Mouse (Mus musculus): ENCODE data around the gene Gm45837.

The Gm45837 gene

DNA sequence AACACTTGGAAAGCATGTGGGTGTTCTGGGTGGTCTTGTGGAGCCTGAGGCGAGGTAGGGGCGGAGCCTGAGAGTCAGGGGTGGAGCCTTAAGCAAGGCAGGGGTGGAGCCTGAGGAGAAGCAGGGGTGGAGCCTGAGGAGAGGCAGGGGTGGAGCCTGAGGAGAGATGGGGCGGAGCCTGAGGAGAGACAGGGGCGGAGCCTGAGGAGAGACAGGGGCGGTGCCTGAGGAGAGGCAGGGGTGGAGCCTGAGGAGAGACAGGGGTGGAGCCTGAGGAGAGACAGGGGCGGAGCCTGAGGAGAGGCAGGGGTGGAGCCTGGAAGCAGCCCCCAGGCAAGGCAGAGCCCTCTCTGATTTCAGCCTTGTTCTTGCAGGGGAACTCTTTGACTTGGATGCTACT lies 90.5 kb downstream of the Gm45837 start:
- no peak for DNase-seq (ENCODE audit: low spot score)

DNA sequence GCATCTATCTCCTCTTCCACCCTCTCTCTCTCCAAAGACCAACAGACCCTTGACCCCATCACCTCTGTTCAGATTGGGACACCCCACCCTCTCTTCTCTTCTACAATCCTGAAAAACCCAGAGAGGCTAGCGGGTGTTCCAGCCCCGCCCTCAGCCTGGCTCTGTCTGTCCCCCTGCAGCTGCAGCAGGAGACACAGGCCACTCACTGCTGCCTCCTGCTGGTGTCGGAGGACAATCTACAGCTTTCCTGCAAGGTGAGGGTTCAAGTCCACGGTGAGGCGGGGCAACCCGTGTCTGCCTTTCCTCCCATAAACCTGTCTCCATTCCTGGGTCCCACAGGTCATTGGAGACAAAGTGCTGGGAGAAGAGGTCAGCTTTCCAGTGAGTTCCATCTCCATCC lies 91.0 kb downstream of the Gm45837 start:
- no peak for DNase-seq (ENCODE audit: low spot score)

DNA sequence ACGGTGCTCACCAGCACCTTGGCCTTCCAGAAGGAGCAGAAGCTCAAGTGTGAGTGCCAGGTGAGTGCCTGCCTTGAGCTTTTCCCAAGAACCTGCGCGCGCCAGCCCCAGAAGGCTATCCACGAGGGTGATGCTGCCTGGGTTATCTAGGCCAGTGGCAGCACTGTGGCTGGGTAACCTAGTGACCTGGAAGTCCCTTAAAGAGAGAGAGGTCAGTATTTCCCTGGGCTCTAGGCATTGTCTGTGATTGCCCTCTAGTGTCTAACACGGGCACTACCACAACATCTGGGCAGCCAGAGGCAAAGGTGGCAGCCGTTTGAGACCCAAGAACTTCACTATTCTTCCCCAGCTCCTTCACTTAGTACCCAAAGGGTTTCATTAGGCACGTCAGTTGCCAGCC lies 92.7 kb downstream of the Gm45837 start:
- no peak for DNase-seq (ENCODE audit: low spot score)

DNA sequence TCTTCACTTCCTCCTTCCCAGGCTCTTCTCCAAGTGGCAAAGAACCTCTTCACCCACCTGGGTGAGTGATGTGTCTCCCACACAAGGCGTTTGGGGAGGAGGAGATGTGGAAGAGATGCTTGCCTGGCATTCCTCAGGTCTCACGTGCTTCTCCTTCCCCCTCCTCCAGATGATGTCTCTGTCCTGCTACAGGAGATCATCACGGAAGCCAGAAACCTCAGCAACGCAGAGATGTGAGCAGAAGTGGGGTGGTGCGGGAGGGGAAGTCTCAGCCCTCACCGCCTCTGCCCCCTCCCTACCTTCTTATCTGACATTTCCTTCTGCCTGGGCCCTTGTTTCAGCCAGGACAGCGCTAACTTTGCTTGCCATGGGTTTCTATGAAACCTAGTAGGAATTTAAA lies 93.1 kb downstream of the Gm45837 start:
- no peak for DNase-seq (ENCODE audit: low spot score)

DNA sequence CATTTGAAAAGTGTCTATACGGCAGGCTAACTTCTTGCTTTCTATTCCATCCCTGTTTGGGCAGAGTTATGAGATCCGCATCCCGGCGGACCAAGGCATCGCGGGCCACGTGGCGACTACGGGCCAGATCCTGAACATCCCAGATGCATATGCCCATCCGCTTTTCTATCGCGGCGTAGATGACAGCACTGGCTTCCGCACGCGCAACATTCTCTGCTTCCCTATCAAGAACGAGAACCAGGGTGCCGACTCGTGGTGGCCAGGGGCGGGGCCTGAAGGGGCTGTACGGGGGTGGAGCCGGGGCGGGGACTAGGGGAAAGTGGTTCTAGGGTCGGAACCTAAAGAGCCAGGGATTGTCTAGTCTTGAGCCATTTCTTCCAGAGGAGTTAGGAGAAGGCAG lies 93.8 kb downstream of the Gm45837 start:
- no peak for DNase-seq (ENCODE audit: low spot score)

DNA sequence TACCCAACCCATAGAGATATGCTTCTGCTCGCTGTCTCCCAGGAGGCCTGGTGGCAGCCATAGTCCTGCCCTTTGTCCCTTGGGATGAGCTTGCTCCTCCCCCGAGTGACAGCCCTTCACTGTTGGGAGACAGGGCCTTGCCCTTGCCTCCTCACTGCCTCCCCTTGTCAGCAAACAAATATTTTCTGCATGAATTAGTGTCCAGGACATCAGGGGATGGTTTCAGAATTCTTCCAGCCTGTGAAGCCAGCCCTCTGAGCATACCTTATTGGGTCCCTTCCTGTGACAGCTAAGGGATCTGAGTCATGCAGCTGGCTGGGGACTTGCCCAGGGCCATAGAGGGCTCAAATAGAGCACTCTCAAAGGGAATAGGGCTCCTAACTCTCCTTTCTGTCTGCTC lies 98.5 kb downstream of the Gm45837 start:
- DNase-seq (ENCODE audit: low spot score) = no peak

DNA sequence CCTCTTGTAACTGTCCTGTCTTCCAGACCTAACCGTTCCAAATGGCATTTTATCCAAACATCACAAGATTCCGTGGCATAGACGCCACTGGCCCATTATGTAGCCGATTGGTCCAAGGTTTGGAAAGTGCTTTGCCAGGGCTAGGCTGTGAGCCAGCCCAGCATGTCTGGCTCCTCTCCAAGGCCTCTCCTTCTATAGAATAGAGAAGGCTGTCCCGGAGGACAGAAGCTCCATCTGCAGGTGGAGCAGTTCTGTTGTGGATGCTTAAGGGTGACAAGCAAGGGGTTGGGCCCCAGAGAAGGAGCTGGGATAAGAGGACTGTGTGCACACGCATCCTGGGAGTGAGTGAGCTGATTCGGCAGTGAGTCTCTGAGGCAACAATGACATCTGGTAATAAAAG lies 103.0 kb downstream of the Gm45837 start:
- no peak for DNase-seq (ENCODE audit: low spot score)

DNA sequence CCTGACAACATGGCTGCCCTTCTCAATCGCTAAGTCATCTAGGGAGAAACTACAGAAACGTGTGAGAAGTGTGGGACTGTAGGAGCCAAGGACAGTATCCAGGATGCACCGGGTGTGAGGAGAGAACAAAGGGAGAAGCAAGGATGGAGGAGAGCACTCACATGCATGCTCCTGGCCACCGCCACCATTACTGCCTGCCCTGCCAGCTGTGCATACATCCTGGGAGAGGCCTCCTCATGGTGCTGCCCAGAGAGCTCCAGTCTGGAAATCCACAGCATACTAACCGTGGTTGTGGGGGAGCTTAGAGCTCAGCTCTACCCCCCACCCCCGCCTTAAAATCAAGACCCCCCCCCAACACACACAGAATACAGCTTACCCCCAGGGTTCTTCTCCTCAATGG lies 104.1 kb downstream of the Gm45837 start:
- DNase-seq (ENCODE audit: low spot score) = no peak

DNA sequence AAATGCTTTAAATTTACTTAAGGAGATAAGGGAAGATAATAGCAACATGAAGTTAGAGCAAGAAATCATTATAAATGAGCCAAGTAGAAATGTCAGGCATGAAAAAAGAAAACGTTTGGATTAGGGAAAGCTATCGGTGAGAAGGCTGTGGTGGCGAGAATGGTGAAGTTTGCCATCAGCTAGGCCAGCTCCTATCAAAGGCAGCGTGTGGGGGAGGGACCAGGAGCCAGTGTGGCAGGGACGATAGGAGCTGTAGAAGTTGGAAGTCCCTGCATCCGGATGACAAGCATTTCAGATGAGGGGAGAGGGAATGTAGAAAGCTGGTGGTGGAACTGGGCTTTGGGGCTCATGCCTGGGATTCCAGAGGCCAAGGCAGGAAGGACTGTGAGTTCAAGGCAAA lies 104.6 kb downstream of the Gm45837 start:
- no peak for DNase-seq (ENCODE audit: low spot score)

DNA sequence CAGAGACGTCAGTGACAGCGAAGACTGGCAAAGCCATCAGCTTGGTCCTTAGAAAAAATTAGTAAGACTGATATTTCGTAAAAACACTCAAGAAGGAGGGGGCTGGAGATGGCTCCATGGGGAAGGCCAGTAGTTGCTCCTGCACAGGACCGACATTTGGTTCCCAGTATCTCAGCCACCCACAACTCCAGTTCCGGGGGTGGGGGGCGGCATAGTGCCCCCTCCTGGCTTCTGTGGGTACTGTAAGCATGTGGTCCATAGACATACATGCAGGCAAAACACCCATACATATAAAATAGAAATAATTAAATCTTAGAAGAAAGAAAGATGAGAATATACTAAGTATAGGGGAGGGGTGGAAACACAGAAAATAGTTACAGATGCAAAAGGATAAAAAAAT lies 105.8 kb downstream of the Gm45837 start:
- no peak for DNase-seq (ENCODE audit: low spot score)

DNA sequence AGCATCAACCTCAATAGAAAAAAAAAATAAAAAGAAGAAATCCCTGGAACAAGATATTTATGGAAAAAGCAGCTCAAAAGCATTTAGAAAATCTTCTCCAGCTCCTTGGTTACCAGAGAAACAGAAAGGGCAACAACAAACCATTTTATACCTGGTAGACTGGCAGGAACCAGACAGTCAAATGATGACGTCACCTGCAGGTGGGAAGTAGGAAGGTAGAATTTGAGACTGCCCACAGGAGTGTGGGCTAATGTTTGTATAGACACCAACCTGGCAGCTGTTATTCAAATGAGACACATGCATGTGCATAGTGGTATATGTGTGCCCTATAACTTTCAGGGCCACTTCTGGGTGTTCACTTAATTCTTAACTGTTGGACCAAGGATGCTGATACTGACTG lies 111.0 kb downstream of the Gm45837 start:
- no peak for DNase-seq (ENCODE audit: low spot score)

DNA sequence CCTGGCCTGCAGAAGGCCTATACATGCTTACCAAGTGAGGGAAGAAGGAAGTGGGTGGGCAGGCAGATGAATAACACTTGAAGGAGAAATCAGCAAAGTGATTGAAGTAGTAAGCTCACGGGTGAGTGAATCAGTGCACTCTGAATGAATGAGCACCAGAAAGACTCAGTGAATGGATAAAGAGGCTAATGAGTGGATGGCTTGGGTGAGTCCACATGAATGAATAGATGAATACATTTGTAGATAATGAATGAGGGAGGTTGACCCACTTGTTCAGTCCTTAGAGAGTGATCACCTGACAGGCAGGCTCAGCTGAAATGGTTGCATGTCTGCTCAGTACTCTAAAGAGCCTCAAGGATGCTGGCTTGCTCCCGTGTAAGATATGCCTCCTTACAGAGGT lies 112.5 kb downstream of the Gm45837 start:
- no peak for DNase-seq (ENCODE audit: low spot score)

DNA sequence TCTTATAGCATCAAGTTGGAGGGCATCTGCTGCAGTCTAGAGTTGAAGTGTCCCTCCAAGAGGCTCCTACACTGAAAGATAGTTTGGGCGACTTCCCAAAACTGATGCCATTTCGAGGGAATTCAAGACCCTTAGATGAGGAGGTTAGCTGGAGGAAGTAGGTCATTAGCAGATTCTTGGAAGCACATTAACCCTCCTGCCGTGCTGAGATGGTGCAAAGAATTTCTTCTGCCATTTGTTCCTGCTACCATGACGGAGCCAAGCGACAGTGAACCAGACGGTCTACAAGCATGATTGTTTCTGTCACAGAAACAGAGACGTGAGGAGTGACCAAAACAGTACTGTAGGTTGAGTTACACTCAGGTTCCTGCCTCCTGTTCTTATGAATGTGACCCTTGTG lies 115.8 kb downstream of the Gm45837 start:
- DNase-seq (ENCODE audit: low spot score) = no peak

DNA sequence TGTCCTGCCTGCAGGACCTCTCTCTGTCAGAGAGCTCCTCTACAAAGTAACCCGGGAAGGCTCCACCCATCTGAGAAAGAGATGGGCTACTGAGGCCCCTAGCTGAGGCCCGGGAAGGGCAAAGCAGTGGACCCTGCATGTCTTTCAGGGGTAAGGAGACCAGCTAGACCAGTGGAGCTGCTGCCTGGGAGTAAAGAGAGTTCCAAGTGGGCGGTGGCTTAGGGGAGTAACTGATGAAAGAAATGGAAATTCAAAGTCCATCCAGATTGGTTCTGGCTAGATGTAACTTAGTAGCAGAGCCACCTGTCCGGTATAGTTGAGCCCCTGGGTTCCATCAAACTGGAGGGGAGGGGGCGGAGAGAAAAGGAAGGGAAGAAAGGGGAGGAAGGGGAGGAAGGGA lies 123.7 kb downstream of the Gm45837 start:
- no peak for DNase-seq (ENCODE audit: low spot score)

DNA sequence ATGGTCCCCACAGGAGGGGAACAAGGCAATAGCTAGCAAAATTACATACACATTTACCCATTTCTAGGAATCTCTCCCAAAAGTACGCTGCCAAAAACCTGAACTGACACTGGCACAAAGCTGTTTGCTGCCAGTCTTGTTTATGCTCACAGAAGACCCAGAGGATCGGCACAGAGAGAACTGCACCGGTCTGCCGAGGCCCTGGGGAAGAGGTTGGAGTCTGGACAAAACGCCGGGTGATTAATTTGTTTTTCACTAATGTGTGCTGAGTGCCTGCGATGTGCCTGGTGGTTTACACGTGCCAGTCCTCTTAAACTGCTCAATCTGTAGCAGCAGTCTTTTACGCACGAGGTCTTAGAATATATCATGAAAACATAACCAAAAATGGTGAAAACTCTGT lies 124.4 kb downstream of the Gm45837 start:
- DNase-seq (ENCODE audit: low spot score) = no peak

DNA sequence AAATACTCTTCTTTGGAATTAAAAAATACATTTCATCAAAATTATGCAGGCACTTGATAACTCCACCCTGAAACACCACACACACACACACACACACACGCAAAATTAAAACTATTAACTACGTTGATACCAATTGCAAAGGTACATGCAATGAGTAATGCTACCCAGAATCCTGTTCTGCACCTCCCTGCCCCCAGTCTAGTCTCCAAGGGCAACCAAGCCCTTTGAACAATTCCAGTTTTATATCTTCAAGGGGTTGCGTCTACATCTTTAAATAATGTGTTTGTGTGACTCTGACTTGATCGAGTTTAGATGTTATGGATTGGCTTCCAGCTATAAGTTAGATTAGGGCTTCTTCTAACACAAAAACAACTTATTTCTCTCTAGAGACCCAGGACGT lies 124.8 kb downstream of the Gm45837 start:
- no peak for DNase-seq (ENCODE audit: low spot score)

DNA sequence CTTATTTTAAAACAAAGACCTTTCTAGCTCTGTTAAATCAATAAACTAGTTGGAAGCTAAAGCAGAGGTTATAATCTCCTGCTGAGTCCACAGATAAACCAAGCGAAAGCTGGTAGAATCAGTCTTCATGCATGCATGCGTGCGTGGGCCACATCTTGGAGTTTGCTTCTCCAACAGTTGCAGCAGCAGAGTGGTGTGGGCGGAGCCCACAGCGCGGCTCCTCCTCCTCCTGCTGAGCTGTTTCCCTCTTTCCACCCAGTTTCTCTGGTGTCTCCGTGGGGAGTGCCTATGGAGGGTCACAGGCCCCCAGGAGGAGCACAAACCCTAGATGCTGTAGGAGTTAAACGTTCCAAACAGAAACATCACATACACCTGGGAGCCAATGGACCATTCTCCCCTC lies 126.9 kb downstream of the Gm45837 start:
- DNase-seq (ENCODE audit: low spot score) = no peak

DNA sequence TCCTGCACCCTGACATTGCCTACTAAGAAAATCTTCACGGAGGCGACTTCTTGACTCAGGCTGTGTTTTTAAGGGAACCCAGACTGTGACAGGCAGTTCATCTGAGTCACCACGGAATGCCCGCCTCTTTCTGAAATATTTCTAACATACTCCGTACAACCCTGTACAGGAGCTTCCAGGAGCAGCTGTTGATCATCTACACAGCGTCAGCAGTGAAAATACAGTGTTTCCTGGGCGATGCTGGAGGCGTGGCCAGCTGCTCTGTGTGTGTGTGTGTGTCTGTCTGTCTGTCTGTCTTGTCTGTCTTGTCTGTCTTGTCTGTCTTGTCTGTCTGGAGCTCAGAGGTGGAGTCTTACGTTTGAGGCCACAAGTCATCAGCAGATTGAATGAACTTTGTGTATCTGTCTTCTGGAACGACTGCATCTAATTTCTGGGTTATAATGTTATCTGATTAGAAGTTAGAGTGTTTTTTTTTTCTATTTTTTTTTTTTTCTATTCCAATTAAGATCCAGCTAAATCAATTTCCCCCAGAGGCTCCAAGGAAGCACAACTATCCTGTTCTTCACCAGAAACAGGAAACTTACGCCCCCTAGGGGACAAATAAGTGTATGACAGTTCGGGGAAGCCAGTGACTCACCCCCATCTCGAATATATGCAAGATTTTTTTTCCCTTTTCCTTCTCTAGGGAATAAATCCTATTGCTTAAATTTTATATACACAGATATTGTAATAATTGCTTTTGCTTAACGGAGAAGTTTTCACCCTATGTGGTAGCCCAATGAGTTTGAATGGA lies 127.7 kb downstream of the Gm45837 start:
- peak; percentile 52 for DNase-seq (ENCODE audit: low spot score)

DNA sequence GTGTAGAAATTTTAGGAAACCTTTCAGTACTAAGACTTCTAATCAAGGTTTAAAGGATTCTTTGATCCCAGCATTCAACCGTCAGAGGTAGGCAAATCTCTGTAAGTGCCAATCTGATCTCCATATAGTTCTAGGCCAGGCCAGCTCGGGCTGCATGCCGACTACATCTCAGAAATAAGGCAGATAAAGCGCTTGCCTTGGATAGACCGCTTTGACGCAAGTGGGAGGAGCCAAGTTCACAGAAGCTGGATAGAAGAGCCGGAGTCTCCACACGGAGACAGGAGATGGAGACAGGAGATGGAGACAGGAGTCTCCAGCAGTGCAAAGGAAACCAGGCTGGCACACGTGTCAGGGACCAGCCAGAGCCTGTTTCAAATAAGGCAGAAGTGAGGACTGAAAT lies 129.1 kb downstream of the Gm45837 start:
- no peak for DNase-seq (ENCODE audit: low spot score)

DNA sequence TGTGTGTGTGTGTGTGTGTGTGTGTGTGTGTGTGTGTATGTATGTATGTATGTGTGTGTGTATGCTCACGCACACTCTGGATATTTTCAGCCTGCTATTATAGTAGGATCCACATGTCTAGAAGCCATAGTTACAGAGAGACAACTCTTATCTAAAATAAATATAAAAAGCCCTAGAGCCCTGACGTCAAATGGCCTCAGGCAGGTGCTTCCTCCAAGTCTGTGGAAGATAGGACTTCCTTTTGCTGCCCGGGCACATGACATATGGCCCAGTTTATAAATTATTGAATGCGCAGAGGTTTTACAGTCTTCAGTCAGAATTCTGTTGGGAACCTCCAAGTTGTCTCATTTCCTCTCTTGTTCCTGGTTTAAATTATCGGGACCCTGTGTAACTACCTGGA lies 130.0 kb downstream of the Gm45837 start:
- DNase-seq (ENCODE audit: low spot score) = no peak

DNA sequence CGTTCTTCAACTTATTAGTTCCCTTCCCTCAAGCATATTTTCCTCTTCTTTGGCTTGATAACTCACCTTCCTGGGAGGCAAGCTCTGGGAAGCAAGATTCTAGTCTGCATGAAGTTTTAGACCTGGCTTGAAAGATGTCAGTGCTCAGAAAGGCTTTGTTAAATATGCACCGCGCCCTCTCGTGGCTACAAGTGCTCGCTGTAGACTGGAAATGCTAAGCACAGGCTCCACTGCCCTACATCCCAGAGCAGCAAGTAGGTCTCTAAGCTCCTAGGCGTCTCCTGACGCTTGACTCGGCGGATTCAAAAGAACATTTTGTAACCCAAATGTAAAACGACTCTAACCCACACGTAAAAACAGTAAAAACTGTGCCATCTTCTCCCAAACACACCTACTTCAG lies 130.4 kb downstream of the Gm45837 start:
- DNase-seq (ENCODE audit: low spot score) = peak; percentile 72

DNA sequence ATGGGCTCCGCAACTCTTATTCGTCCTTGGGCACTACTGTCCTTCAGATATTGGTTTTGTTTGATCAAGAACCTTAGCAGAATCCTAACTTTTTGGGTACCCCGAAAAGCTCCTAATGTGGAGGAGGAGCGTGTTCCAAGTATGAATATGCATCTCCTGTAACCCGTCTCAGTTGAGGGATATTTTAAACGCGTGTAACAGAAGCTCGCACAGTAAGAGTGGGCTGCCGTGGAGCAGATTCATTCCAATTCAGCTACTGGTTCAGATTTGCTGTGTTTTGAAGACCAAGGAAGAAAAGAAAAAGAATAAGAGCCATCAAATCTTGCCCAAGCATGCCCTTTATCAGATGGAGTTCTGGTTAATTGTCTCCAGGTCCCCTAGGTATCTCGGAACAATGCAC lies 131.0 kb downstream of the Gm45837 start:
- DNase-seq (ENCODE audit: low spot score) = no peak

DNA sequence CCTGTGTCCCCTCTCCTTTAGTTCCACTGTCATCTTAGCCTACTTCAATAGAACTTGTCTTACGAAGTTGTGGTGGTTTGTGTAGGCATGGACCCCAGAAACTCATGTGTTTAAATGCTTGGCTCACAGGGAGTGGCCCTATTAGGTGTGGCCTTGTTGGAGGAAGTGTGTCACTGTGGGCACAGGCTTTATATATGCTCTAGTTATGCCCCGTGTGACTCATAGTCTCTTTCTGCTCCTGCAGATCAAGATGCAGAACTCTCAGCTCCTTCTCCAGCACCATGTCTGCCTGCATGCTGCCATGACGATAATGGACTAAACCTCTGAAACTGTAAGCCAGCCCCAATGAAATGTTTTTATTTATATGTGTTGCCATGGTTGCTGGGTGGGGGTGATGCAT lies 137.0 kb downstream of the Gm45837 start:
- DNase-seq (ENCODE audit: low spot score) = no peak

DNA sequence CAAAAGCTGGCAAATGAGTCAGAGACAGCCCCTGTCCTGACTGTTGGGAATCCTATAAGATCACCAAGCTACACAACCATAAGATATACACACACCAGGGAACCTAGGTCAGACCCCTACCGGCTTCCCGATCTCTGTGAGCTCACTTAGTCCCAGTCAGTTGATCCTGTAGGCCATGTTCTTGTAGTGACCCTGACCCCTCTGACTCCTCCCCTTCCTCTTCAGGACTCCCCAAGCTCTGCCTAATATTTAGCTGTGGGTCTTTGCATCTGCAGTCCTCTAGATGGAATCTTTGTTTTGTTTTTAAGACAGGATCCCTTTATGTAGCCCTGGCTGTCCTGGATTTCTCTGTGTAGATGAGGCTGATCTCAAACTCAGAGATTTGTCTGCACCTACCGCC lies 138.6 kb downstream of the Gm45837 start:
- no peak for DNase-seq (ENCODE audit: low spot score)
